Mouse (Mus musculus) MEL (cell line): ENCODE results near the gene Ubxn7. TPM values are rescaled to one million over a fixed set of nuclear protein-coding genes. Genes with fewer than 3 reads are reported as not detected.
A peak's percentile ranks its signal among the peaks of the same experiment; 100 is the strongest.

Source experiments
- DNase-seq: peaks from one replicate; pipeline ENCODE4 v3.0.0; 2011; ENCODE audit warnings: low read depth, low spot score
- H3K27ac ChIP-seq: 2 replicates; pipeline ENCODE4 v1.5.1; 2012; ENCODE audit warnings: low read depth, mild to moderate bottlenecking, control low read depth, low read length, moderate library complexity; ENCODE audit not compliant: control insufficient read depth
- H3K27me3 ChIP-seq, 2 experiments: fragments of 150-350 bp in 1 of 2; sonication (generic) in 1 of 2; 2 replicates each; pipeline ENCODE4 v1.6.1; 2012; ENCODE audit warnings: low read length in 2 of 2, mild to moderate bottlenecking in 2 of 2, improper control_type of control experiment in 1 of 2, moderate library complexity in 1 of 2; ENCODE audit not compliant: insufficient read depth in 2 of 2, control insufficient read depth in 1 of 2
- H3K36me3 ChIP-seq, 2 experiments: 2 replicates each; pipeline ENCODE4 v1.6.1; 2012 to 2014; ENCODE audit warnings: low read length in 2 of 2, improper control_type of control experiment in 1 of 2, inconsistent platforms in 1 of 2, mild to moderate bottlenecking in 1 of 2; ENCODE audit not compliant: insufficient read depth in 2 of 2, control insufficient read depth in 1 of 2
- H3K4me1 ChIP-seq, 2 experiments: fragments of 150-350 bp in 1 of 2; sonication (generic) in 1 of 2; 2 replicates each; pipeline ENCODE4 v1.6.1; 2012; ENCODE audit warnings: low read length in 2 of 2, improper control_type of control experiment in 1 of 2, mild to moderate bottlenecking in 1 of 2; ENCODE audit not compliant: insufficient read depth in 2 of 2, control insufficient read depth in 1 of 2
- H3K4me3 ChIP-seq, 2 experiments: fragments of 150-350 bp in 1 of 2; sonication (generic) in 1 of 2; 2 replicates each; pipeline ENCODE4 v1.5.1; 2012; ENCODE audit warnings: low read depth in 2 of 2, low read length in 2 of 2, mild to moderate bottlenecking in 2 of 2, moderate library complexity in 2 of 2, control low read depth in 1 of 2, improper control_type of control experiment in 1 of 2; ENCODE audit not compliant: control insufficient read depth in 1 of 2, insufficient read depth in 1 of 2
- H3K79me2 ChIP-seq: 2 replicates; pipeline ENCODE4 v1.6.1; 2012; ENCODE audit warnings: mild to moderate bottlenecking, low read length, moderate library complexity; ENCODE audit not compliant: control insufficient read depth, poor library complexity, insufficient read depth
- H3K9ac ChIP-seq: 2 replicates; pipeline ENCODE4 v1.6.1; 2012; ENCODE audit warnings: low read depth, mild to moderate bottlenecking, control low read depth, low read length, moderate library complexity; ENCODE audit not compliant: control insufficient read depth, poor library complexity, severe bottlenecking
- H3K9me3 ChIP-seq: fragments of 150-350 bp; sonication (generic); replicated peaks from 2 replicates; pipeline ENCODE4 v1.6.1; 2012; ENCODE audit warnings: mild to moderate bottlenecking, low read length, improper control_type of control experiment, moderate library complexity; ENCODE audit not compliant: insufficient read depth
- CHD1 ChIP-seq: IDR thresholded peaks from 2 replicates; pipeline ENCODE4 v1.6.1; 2012; ENCODE audit warnings: low read depth, mild to moderate bottlenecking, inconsistent platforms, low read length, improper control_type of control experiment
- CHD2 ChIP-seq: IDR thresholded peaks from 2 replicates; pipeline ENCODE4 v1.6.1; 2011; ENCODE audit warnings: low read length, improper control_type of control experiment
- CTCF ChIP-seq, 3 experiments: IDR thresholded peaks in 2 of 3; conservative IDR thresholded peaks in 1 of 3; 2 replicates each; pipeline ENCODE4 v1.5.1; 2011 to 2012; ENCODE audit warnings: low read length in 3 of 3, low read depth in 2 of 3, mild to moderate bottlenecking in 2 of 3, improper control_type of control experiment in 1 of 3, inconsistent platforms in 1 of 3, mixed read lengths in 1 of 3, moderate library complexity in 1 of 3; ENCODE audit not compliant: control insufficient read depth in 1 of 3, insufficient read depth in 1 of 3, poor library complexity in 1 of 3, severe bottlenecking in 1 of 3
- ELF1 ChIP-seq: IDR thresholded peaks from 2 replicates; pipeline ENCODE4 v1.6.1; 2014; ENCODE audit warnings: low read depth, mild to moderate bottlenecking, inconsistent platforms, low read length, improper control_type of control experiment, moderate library complexity
- EP300 ChIP-seq, 2 experiments: IDR thresholded peaks; 2 replicates each; pipeline ENCODE4 v1.6.1; 2011; ENCODE audit warnings: improper control_type of control experiment in 2 of 2, low read length in 2 of 2, low read depth in 1 of 2, mild to moderate bottlenecking in 1 of 2
- ETS1 ChIP-seq: IDR thresholded peaks from 2 replicates; pipeline ENCODE4 v1.6.1; 2012; ENCODE audit warnings: low read depth, mild to moderate bottlenecking, inconsistent platforms, low read length, improper control_type of control experiment, moderate library complexity
- GATA1 ChIP-seq: IDR thresholded peaks from 2 replicates; pipeline ENCODE4 v1.6.1; 2011; ENCODE audit warnings: low read depth, low read length, improper control_type of control experiment
- HCFC1 ChIP-seq: IDR thresholded peaks from 2 replicates; pipeline ENCODE4 v1.6.1; 2012; ENCODE audit warnings: low read depth, mild to moderate bottlenecking, inconsistent platforms, low read length, improper control_type of control experiment, moderate library complexity
- MAFK ChIP-seq: IDR thresholded peaks from 2 replicates; pipeline ENCODE4 v1.6.1; 2011; ENCODE audit warnings: low read depth, mild to moderate bottlenecking, low read length, improper control_type of control experiment, borderline replicate concordance
- MAX ChIP-seq: IDR thresholded peaks from 2 replicates; pipeline ENCODE4 v1.6.1; 2011; ENCODE audit warnings: low read length, improper control_type of control experiment
- MAZ ChIP-seq: IDR thresholded peaks from 2 replicates; pipeline ENCODE4 v1.6.1; 2012; ENCODE audit warnings: low read depth, mild to moderate bottlenecking, inconsistent platforms, low read length, improper control_type of control experiment
- MEF2A ChIP-seq: IDR thresholded peaks from 2 replicates; pipeline ENCODE4 v1.6.1; 2014; ENCODE audit warnings: low read depth, mild to moderate bottlenecking, inconsistent platforms, low read length, improper control_type of control experiment; ENCODE audit not compliant: poor library complexity, insufficient replicate concordance, severe bottlenecking; ENCODE audit errors: extremely low read depth
- MXI1 ChIP-seq: IDR thresholded peaks from 2 replicates; pipeline ENCODE4 v1.6.1; 2011; ENCODE audit warnings: mild to moderate bottlenecking, low read depth, low read length, improper control_type of control experiment
- MYB ChIP-seq: IDR thresholded peaks from 2 replicates; pipeline ENCODE4 v1.6.1; 2011; ENCODE audit warnings: mild to moderate bottlenecking, low read depth, low read length, improper control_type of control experiment
- MYC ChIP-seq: IDR thresholded peaks from 2 replicates; pipeline ENCODE4 v1.6.1; 2011; ENCODE audit warnings: low read depth, mild to moderate bottlenecking, low read length, improper control_type of control experiment, moderate library complexity
- NRF1 ChIP-seq: IDR thresholded peaks from 2 replicates; pipeline ENCODE4 v1.6.1; 2014; ENCODE audit warnings: low read depth, mild to moderate bottlenecking, inconsistent platforms, low read length, improper control_type of control experiment, moderate library complexity; ENCODE audit not compliant: poor library complexity, insufficient read depth, severe bottlenecking
- POLR2AphosphoS2 ChIP-seq: IDR thresholded peaks from 2 replicates; pipeline ENCODE4 v1.6.1; 2011; ENCODE audit warnings: low read length, improper control_type of control experiment
- POLR2AphosphoS5 ChIP-seq: IDR thresholded peaks from 2 replicates; pipeline ENCODE4 v1.6.1; 2012; ENCODE audit warnings: low read depth, borderline replicate concordance, mild to moderate bottlenecking, inconsistent platforms, low read length, moderate library complexity, mixed read lengths
- SIN3A ChIP-seq: IDR thresholded peaks from 2 replicates; pipeline ENCODE4 v1.6.1; 2012; ENCODE audit warnings: low read length, improper control_type of control experiment, inconsistent platforms
- SMC3 ChIP-seq: IDR thresholded peaks from 2 replicates; pipeline ENCODE4 v1.6.1; 2011; ENCODE audit warnings: low read depth, low read length, improper control_type of control experiment
- TAL1 ChIP-seq: IDR thresholded peaks from 2 replicates; pipeline ENCODE4 v1.6.1; 2012; ENCODE audit warnings: mild to moderate bottlenecking, inconsistent platforms, low read length, moderate library complexity, mixed read lengths
- TCF12 ChIP-seq: IDR thresholded peaks from 2 replicates; pipeline ENCODE4 v1.6.1; 2014; ENCODE audit warnings: low read depth, mild to moderate bottlenecking, inconsistent platforms, low read length, improper control_type of control experiment, moderate library complexity
- UBTF ChIP-seq: IDR thresholded peaks from 2 replicates; pipeline ENCODE4 v1.6.1; 2012; ENCODE audit warnings: low read depth, mild to moderate bottlenecking, inconsistent platforms, low read length, improper control_type of control experiment, moderate library complexity, borderline replicate concordance; ENCODE audit not compliant: insufficient read depth
- USF1 ChIP-seq: IDR thresholded peaks from 2 replicates; pipeline ENCODE4 v1.6.1; 2014; ENCODE audit warnings: low read depth, mild to moderate bottlenecking, inconsistent platforms, low read length, improper control_type of control experiment, moderate library complexity
- USF2 ChIP-seq, 2 experiments: IDR thresholded peaks; 2 replicates each; pipeline ENCODE4 v1.6.1; 2011 to 2012; ENCODE audit warnings: improper control_type of control experiment in 2 of 2, low read length in 2 of 2, borderline replicate concordance in 1 of 2, inconsistent platforms in 1 of 2, low read depth in 1 of 2, mild to moderate bottlenecking in 1 of 2; ENCODE audit not compliant: insufficient read depth in 1 of 2
- ZKSCAN1 ChIP-seq: IDR thresholded peaks from 2 replicates; pipeline ENCODE4 v1.6.1; 2012; ENCODE audit warnings: low read depth, mild to moderate bottlenecking, inconsistent platforms, low read length, improper control_type of control experiment, moderate library complexity
- polyA plus RNA-seq, 2 experiments: library from polyadenylated mRNA; stranded (reverse) in 1 of 2; unstranded in 1 of 2; fragments of >175 nt in 1 of 2; fragments of >200 nt in 1 of 2; gene quantifications; 2 replicates each; pipeline versions ENCODE4 v1.2.1 to v1.2.4; 2012; ENCODE audit warnings: low replicate concordance in 2 of 2, low read depth in 1 of 2; ENCODE audit not compliant: insufficient read length in 2 of 2, insufficient read depth in 1 of 2, missing spikeins in 1 of 2
- total RNA-seq: library from RNA; depleted of rRNA; stranded (reverse); fragments of 300-350 nt; gene quantifications from 2 replicates; pipeline ENCODE4 v1.2.3, GENCODE M21; 2012

The Ubxn7 gene
- total and polyA plus RNA-seq, 3 experiments = 8.1 to 51.2 (median 11.0) TPM

- peak; percentile 79 for TF ChIP-seq TCF12
- TF ChIP-seq USF1 = peak; percentile 86
- no peak for TF ChIP-seq MAFK
- TF ChIP-seq HCFC1 = no peak
- peak; percentile 66 for TF ChIP-seq SIN3A
- 0 out of 2 replicates have a peak, but pooled peaks have one; percentile 19 for TF ChIP-seq TAL1
- 0 out of 2 replicates have a peak, but pooled peaks have one; percentile 10 for TF ChIP-seq ELF1
- TF ChIP-seq, all 39 proteins: peak for 15
Observed at GRCm38 (mm10) chr16:32384885-32385284, 52.8 kb downstream of the Ubxn7 start (continued).

GRCm38 (mm10) chr16:32386826-32387225 lies 54.8 kb downstream of the Ubxn7 start:
- Histone ChIP-seq H3K4me3 (no peak overlapping the region), H3K9ac (no peak overlapping the region), H3K79me2 (no peaks in the 10 kb centered on the region), H3K36me3 (peaks cover 13 to 49% of the 10 kb centered on the region in 2 experiments), H3K4me1 (peaks cover 13 to 28% of the 10 kb centered on the region in 2 experiments)
- no peak for DNase-seq
- TF ChIP-seq MAFK (no peak), USF1 (no peak), CHD1 (no peak), SMC3 (no peak), MYB (no peak), MEF2A (no peak), GATA1 (no peak), HCFC1 (no peak), CTCF (IDR thresholded peaks at IDR 0.05 in 2 of 3, conservative IDR thresholded peaks at IDR 0.05 in 1 of 3; ENCODE audit: control insufficient read depth in 1 of 3, insufficient read depth in 1 of 3, low read depth in 2 of 3, low read length in 3 of 3, poor library complexity in 1 of 3, severe bottlenecking in 1 of 3) (no peak), TAL1 (no peak), POLR2AphosphoS2 (no peak), UBTF (no peak), CHD2 (no peak), MAZ (no peak), POLR2AphosphoS5 (no peak), ELF1 (no peak)
- TF ChIP-seq, all 39 proteins: peak for 0
- no peaks in the 10 kb centered on the region for H3K27me3 ChIP-seq
- no peaks in the 10 kb centered on the region for H3K9me3 ChIP-seq
- H3K27ac ChIP-seq = no peak overlapping the region

GRCm38 (mm10) chr16:32389049-32389448 lies 57.0 kb downstream of the Ubxn7 start:
- peak; percentile 42 for DNase-seq
- no peaks in the 10 kb centered on the region for H3K9me3 ChIP-seq
- H3K9ac ChIP-seq = no peak overlapping the region
- H3K27ac ChIP-seq = peak overlapping the region; percentile 61; the same call in 1 of the 2 replicates
- H3K27me3 ChIP-seq = no peaks in the 10 kb centered on the region
- peaks cover 11 to 25% of the 10 kb centered on the region in 2 experiments for H3K4me1 ChIP-seq
- H3K79me2 ChIP-seq = no peaks in the 10 kb centered on the region
- H3K36me3 ChIP-seq = peaks cover 8 to 44% of the 10 kb centered on the region in 2 experiments
- H3K4me3 ChIP-seq = no peak overlapping the region
- TF ChIP-seq UBTF (no peak), CTCF (IDR thresholded peaks at IDR 0.05 in 2 of 3, conservative IDR thresholded peaks at IDR 0.05 in 1 of 3; ENCODE audit: control insufficient read depth in 1 of 3, insufficient read depth in 1 of 3, low read depth in 2 of 3, low read length in 3 of 3, poor library complexity in 1 of 3, severe bottlenecking in 1 of 3) (no peak), USF2 (IDR thresholded peaks at IDR 0.05; ENCODE audit: borderline replicate concordance in 1 of 2, insufficient read depth in 1 of 2, low read depth in 1 of 2, low read length in 2 of 2) (no peak), TAL1 (no peak), MEF2A (no peak), EP300 (IDR thresholded peaks at IDR 0.05; ENCODE audit: low read depth in 1 of 2, low read length in 2 of 2) (peak; percentile 86 to 87), MXI1 (no peak), SIN3A (peak; percentile 50; the same call in 1 of the 2 replicates), GATA1 (peak; percentile 75), MAX (no peak), MYC (no peak), SMC3 (no peak), POLR2AphosphoS2 (no peak), ZKSCAN1 (no peak), ETS1 (0 out of 2 replicates have a peak, but pooled peaks have one; percentile 15), TCF12 (peak; percentile 78), NRF1 (no peak), USF1 (no peak)
